Mouse (Mus musculus) kidney, adult 9 months (tissue): Measurements from ENCODE around the gene Hoxc13.

Experiments used
- DNase-seq: peaks from one replicate; pipeline ENCODE4 v3.0.0; 2022

Gene Hoxc13

DNA sequence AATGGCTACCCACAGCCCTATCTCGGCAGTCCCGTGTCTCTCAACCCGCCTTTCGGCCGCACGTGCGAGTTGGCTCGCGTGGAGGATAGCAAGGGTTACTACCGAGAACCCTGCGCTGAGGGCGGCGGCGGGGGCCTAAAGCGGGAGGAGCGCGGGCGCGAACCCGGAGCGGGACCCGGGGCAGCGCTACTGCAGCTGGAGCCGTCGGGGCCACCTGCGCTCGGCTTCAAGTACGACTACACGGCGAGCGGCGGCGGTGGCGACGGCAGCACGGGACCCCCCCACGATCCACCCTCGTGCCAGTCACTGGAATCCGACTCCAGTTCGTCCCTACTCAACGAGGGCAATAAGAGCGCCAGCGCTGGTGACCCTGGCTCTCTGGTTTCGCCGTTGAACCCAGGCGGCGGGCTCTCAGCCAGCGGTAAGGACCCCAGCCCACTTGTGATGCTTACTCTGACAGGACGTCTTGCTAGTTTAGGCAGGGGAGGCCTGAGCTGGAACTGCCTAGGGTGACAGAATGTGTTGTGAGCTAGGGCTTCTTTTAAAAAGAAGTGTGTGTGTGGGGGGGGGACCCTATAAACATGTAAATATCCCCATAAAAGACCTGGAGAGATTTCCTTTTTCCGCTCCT lies 16.2 kb downstream of the Hoxc13 start:
- DNase-seq = no peak

DNA sequence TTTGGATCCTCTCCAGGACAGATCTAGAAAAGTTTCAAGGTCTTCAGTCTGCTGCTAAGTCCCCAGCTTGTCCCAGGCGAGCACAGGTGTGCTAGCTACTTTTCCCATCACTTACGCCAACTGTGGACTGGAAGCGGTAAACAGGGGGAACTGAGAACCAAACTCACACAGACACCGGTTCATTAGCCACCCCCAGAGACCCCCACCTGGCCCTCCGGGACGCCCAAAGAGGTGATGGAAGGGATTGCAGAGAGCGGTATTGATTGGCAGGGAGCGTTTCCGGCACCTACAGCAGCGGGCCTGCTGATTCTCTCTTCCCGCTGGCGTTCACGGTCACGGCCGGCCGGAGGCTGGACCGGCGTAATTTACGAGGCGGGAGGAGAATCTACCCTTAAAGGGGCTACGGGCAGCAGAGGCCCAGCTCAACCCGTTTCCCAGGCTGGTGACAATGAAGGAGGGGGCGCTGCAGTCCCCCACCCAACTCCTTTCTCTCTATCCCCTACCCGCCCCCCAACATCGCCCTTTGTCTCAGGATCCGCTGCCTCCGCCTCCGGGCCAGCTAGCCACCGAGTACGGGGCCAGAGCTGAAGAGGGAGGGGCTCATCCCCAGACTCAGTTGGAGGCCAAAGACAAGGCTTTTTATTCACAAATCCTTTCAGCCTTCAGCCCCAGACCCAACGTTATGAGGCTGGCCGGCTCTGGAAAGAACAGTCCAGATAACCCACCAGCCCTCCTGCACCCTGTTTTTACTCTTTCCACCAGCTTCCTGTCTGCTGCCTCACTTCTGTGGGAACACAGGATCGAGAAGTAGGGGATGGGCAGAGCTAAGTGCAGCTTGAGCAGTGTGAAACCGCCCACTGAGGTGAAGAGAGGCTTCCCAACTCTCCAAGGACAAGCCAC lies 18.6 kb downstream of the Hoxc13 start:
- no peak for DNase-seq

GRCm38 (mm10) chr15:102942739-102943467 lies 22.0 kb downstream of the Hoxc13 start:
- DNase-seq = no peak

GRCm38 (mm10) chr15:102943468-102943813 lies 22.5 kb downstream of the Hoxc13 start:
- DNase-seq = no peak

DNA sequence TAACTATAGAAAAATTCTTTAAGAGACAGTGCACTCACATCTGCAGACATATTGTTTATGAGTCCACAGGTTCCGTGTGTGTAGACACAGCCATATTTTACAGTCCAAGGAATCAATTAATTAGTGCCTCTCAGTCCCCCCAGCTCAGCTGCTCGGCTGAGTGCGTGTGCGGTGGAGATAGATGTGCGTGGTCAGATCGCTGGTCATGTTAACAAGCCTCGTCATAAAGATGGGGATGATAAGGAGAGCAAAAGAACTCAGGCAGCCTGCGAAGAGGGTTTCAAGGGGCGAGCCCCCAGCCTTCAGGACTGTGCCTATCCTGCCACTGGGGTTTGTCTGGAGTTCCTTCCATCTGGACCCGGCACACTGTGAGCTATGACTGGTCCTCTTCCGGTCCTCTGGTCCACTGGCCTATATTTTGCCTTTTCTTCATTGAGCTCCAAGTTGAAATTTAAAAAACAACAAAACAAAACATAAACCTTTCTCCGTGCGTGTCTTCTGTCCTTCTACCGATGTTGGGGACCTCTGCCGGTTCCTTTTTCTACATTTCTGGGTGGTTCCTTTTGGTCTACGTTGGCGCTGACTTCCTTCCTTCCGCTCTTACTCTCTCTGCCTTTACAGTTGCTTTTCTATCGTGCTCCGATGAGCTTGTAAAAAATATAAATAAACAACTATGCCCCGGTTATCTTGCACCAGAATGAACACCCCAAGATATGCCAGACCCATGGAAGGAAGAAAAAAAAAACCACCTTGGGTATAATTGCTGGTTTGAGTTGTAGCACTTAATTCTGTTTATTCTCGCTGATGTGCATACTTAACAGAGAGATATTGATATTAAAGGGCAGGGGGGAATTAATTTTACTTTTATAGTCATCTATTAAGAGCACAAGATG lies 24.5 kb downstream of the Hoxc13 start:
- no peak for DNase-seq

DNA sequence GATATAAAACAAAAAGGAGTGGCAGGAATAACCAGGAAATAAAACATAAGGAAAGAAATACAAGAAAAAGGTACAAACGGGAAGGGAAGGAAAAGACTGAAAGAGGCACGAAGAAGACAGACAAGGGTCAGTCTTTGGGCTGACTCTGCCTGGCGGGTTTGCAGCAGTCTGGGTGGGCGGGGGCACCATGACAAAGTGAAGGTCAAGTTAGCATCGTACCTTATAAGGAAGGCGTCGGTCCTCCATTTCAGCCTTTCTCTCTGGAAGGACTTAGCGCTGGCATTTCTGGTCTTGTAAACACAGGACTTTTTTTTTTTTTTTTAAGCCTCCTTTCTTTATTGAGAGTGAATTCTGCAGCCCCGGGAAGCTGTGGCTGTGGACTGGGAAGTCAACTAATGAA lies 26.4 kb downstream of the Hoxc13 start:
- no peak for DNase-seq

DNA sequence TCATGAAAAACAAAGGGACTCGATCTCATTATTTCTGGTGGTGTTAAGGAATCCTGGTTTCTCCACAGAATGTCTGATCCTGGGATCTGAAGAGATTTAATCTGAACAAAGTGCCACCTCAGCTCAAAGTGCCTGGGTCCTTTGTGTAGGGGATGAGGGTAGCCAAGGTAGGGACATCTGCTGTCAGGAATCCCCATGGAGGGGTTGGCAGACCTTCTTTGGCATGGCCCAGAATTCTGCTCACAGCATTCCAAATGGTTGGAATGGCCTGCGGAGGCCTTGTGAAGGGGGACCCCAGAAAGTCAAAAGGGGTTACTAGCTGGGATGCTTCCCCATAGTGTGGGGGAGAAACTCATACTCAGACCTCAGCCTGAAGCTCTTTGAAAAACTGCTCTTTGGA lies 27.9 kb downstream of the Hoxc13 start:
- DNase-seq = no peak

GRCm38 (mm10) chr15:102949696-102950095 lies 28.8 kb downstream of the Hoxc13 start:
- no peak for DNase-seq

- no peak for DNase-seq
Measured at GRCm38 (mm10) chr15:102950877-102951276, 30.0 kb downstream of the Hoxc13 start.

DNA sequence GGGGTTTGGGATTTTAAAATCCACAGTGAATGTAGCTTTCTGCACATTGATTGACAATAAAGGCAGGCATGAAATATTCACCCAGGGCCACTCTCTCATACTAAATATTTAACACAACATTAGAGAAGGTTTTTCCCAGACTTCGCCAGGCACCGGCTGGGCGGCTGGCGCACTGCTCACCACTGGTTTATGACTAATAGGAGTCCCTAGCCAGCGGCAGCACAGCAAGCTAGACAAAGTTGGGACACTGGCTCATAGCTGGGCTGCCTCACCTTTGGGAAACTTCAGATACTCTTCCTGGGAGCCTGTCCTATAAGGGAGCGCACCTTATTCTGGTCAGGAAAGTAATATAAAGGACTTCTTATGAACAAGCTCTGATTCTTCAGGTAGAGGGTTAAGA lies 32.7 kb downstream of the Hoxc13 start:
- DNase-seq = no peak

DNA sequence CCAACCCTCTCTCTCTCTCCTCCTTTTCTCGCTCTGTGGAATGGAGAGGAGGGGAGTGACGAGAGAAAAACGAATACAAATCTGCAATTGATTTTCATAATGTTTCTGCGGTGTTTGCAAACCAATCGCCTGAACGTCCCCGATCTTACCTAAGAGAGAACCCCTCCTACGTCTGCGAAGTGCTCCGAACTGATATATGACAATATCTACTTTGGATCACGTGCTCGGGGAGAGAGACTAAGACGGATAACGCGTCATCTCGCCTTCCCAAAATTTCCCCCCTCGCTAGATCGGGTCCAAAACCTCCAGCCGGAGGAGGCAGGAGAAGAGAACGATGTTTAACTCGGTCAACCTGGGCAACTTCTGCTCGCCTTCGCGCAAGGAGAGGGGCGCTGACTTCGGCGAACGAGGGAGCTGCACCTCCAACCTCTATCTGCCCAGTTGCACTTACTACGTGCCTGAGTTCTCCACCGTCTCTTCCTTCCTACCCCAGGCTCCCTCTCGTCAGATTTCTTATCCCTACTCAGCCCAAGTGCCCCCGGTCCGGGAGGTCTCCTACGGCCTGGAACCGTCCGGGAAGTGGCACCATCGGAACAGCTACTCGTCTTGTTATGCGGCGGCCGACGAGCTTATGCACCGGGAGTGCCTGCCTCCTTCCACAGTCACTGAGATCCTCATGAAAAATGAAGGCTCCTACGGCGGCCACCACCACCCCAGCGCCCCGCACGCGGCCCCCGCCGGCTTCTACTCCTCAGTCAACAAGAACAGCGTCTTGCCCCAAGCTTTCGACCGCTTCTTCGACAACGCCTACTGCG lies 33.5 kb downstream of the Hoxc13 start, which contains the start of gene Hoxc11:
TSS of gene Hoxc11 (plus strand) at position 236 of the 815 bp plus-strand sequence.
- no peak for DNase-seq

DNA sequence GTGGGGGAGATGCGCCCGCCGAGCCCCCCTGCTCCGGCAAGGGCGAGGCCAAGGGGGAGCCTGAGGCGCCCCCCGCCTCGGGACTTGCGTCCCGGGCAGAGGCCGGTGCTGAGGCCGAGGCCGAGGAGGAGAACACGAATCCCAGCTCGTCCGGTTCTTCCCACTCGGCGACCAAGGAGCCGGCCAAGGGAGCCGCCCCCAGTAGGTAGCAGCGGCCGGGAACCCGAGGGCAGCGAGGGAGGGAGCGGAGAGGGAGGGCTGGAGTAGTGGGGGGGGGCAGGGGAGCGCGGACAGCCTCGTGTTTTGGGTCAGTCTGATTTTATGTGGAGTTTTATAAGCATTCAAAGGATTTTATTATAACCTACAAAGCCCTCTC lies 34.1 kb downstream of the Hoxc13 start:
- no peak for DNase-seq

GRCm38 (mm10) chr15:102955833-102956640 lies 35.1 kb downstream of the Hoxc13 start:
- DNase-seq = no peak

GRCm38 (mm10) chr15:102956906-102957305 lies 36.0 kb downstream of the Hoxc13 start:
- DNase-seq = no peak

DNA sequence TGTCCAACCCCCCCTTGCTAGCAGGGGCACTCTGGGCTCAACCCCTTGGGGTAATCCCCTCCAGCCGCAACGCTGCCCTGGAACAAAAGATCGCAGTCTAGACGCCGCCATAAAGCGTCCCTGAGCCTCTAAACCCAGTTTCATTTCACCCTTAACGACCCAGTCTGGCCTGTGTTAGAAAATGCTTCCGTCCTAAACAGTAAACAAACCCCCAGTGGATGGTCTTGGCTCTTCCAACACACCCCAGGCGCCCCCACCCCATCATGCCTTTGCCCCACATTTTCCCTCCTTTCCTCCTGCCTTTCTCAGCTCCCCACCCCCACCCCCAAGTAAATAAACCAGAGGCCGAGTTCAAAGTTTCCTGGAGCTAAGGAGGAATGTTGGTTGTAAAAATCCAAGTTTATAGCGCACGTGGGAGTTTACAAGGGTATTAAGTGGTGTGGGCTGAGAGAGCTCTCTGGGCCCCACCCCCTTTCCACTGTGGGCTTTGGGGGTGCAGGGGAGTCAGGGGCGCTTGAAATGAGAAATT lies 38.8 kb downstream of the Hoxc13 start:
- DNase-seq = no peak

DNA sequence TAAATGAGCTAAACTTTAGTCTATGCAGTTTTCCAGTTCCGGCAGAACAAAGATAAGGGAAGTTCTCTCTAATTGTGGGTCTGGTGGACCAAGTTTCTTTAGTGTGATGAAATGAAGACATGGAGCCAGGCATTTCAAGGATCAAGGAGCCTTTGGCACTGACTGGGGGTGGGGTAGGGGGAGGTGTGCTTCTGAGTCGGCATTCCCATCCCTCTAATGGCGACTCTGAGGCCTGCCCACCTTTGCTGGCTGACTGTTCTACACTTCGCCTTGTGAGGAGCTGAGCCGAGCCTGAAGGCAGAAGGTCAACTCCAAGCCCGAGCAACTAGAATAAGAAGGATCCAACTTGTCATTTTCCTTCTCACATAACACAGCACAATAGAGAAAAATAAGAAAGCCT lies 40.8 kb downstream of the Hoxc13 start:
- no peak for DNase-seq

DNA sequence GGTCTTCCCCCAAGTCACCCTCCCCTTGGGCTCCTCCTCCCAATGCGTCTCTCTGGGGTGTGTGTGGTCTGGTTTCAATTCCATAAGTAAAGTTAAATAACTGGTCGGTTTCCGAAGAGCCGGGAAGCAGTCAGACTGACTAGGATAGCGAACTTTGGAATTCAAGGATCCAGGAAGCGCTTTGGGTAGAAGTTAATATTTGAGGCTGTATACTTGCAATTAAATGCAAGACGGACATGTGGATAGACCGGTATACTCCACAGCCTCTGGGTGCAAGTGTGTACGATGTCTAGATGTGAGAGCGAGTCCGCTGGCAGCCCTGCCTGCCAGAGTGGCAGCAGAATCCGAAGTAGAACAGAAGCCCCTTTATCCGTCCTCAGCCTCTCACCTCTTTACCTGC lies 41.6 kb downstream of the Hoxc13 start:
- no peak for DNase-seq

DNA sequence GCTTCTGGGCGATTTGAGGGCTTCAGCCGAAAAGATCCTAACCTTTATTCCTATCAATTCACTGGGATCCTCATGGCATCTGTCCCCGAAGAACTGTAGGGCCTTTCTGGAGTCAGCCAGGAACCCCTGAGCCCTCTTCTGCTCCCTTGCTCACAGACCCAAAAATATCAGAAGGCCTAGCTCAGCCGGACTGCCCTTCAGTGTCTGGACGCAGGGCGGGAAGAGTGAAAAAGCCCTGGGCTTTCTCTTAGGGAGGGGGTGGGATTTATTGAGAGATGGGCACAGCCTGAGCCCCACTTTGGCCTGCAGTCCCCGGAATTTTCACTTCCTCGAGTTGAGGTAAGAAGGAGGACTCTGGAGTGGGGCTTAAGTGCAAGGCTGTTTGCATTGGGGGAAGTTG lies 42.4 kb downstream of the Hoxc13 start:
- DNase-seq = no peak

DNA sequence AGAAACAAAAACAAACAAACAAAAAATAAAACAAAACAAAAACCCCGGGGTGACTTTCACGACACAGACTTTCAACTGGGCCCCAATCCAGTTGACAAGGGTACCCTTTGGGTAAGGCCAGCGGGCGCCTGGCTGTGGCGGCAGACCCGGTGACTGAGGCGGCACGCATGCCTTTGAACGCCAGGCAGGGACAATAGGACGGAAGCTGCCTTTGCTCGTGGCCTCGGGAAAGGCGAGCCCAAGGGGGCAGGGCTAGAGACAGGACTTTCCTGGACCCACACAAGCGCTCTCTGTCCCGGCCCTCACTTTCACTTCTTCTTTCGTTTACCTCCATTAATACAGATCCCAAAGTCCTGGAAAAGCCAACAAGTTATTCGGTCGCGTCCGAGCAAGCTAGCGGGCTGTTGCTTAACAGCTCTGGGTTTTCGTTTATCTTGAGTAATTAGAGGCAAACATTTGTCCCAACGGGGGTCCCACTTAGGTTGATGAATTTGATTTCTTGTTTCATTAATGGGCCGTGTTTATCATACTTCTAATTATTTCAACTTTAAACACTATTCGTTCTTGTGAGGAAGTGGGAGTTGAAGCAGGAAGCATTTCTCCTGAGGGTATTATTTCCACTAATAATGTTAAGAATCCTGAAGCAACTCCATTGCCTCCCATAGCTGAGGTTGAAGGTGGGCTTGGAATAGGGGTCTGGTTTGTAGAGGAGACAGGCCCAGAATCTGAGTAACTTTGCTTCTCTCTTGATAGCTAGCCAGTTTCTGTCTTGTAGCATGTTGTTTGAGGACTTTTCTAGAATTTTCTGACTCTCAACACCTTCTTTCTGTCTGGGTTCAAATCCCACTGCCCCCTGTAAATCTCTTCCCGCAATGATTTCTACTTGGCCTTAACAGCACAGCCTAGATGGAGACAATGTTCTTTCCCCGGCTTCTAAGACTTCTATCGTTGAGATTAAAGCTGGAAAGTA lies 43.1 kb downstream of the Hoxc13 start:
- peak; percentile 75 for DNase-seq
